Mouse (Mus musculus) neural tube, embryonic 13.5 days (tissue): ENCODE measurements at regions not wholly inside any gene's neighbourhood (a gene's known extent, or its start where the extent isn't known, plus 50 kb on each side); places are given as distances from the start of the nearest gene placed in this dataset.

Source experiments
- ATAC-seq: fragments of 200-750 bp; cut with Nextera tagmentation; 2 replicates; pipeline ENCODE4 v1.8.0; 2017; ENCODE audit warnings: low read depth, mild to moderate bottlenecking, moderate TSS enrichment, moderate library complexity
- H3K27ac ChIP-seq: fragments of 300-500 bp; sonication (generic); replicated peaks from 2 replicates; pipeline ENCODE4 v1.5.1; 2015; ENCODE audit warnings: moderate library complexity, mild to moderate bottlenecking, inconsistent platforms
- H3K27me3 ChIP-seq: fragments of 300-500 bp; sonication (generic); 2 replicates; pipeline ENCODE4 v1.6.1; 2015; ENCODE audit warnings: mild to moderate bottlenecking, inconsistent platforms
- H3K36me3 ChIP-seq: fragments of 300-500 bp; sonication (generic); 2 replicates; pipeline ENCODE4 v1.6.1; 2015; ENCODE audit warnings: mild to moderate bottlenecking, inconsistent platforms
- H3K4me1 ChIP-seq: fragments of 300-500 bp; sonication (generic); replicated peaks from 2 replicates; pipeline ENCODE4 v1.6.1; 2015; ENCODE audit warnings: inconsistent platforms
- H3K4me2 ChIP-seq: fragments of 300-500 bp; sonication (generic); 2 replicates; pipeline ENCODE4 v1.6.1; 2015; ENCODE audit warnings: inconsistent platforms, mild to moderate bottlenecking, moderate library complexity
- H3K4me3 ChIP-seq: fragments of 300-500 bp; sonication (generic); 2 replicates; pipeline ENCODE4 v1.5.1; 2015; ENCODE audit warnings: mild to moderate bottlenecking, inconsistent platforms
- H3K9ac ChIP-seq: fragments of 300-500 bp; sonication (generic); 2 replicates; pipeline ENCODE4 v1.6.1; 2015; ENCODE audit warnings: moderate library complexity, mild to moderate bottlenecking, inconsistent platforms
- H3K9me3 ChIP-seq: fragments of 300-500 bp; sonication (generic); 2 replicates; pipeline ENCODE4 v1.6.1; 2016; ENCODE audit warnings: inconsistent platforms
- WGBS: fragments of 180-500 bp; shearing (Covaris S2); methylation state at CpG from one replicate; pipeline ENCODE4 v1.1.7; 2015; 5-methylcytosine and 5-hydroxymethylcytosine counted together

GRCm38 (mm10) chr16:7764383-7764782 lies 660.6 kb downstream of the Tmem114 start:
- WGBS = 9% methylated on average over 6 of the region's 6 CpGs
- no peak for ATAC-seq
- Histone ChIP-seq H3K27ac (no peak overlapping the region), H3K36me3 (no peaks in the 10 kb centered on the region), H3K4me2 (no peak overlapping the region), H3K9ac (no peak overlapping the region), H3K4me3 (no peak overlapping the region), H3K27me3 (no peaks in the 10 kb centered on the region), H3K9me3 (no peaks in the 10 kb centered on the region), H3K4me1 (peaks cover 13% of the 10 kb centered on the region)

- 86% methylated on average over 2 of the region's 2 CpGs for WGBS
- no peak overlapping the region for H3K4me3 ChIP-seq
- no peak for ATAC-seq
- no peaks in the 10 kb centered on the region for H3K36me3 ChIP-seq
- H3K27ac ChIP-seq = no peak overlapping the region
- H3K4me2 ChIP-seq = no peak overlapping the region
- H3K9me3 ChIP-seq = 0 out of 2 replicates have a peak, but pooled peaks cover 3% of the 10 kb centered on the region
- H3K4me1 ChIP-seq = no peaks in the 10 kb centered on the region
- H3K27me3 ChIP-seq = no peaks in the 10 kb centered on the region
- no peak overlapping the region for H3K9ac ChIP-seq
Measured at GRCm38 (mm10) chr16:7728186-7728585, 696.8 kb downstream of the Tmem114 start.

- Histone ChIP-seq H3K27me3 (no peaks in the 10 kb centered on the region), H3K4me2 (no peak overlapping the region), H3K9ac (no peak overlapping the region), H3K27ac (no peak overlapping the region), H3K4me1 (no peaks in the 10 kb centered on the region), H3K4me3 (no peak overlapping the region), H3K36me3 (no peaks in the 10 kb centered on the region), H3K9me3 (no peaks in the 10 kb centered on the region)
- WGBS = 72% methylated on average over 1 of the region's 1 CpGs
- no peak for ATAC-seq
Measured at GRCm38 (mm10) chr16:7725225-7725624, 699.7 kb downstream of the Tmem114 start.

- no peak overlapping the region for H3K27ac ChIP-seq
- H3K4me3 ChIP-seq = no peak overlapping the region
- no peaks in the 10 kb centered on the region for H3K36me3 ChIP-seq
- H3K9ac ChIP-seq = no peak overlapping the region
- H3K4me1 ChIP-seq = no peaks in the 10 kb centered on the region
- no peaks in the 10 kb centered on the region for H3K27me3 ChIP-seq
- WGBS = 56% methylated on average over 4 of the region's 4 CpGs
- no peak overlapping the region for H3K4me2 ChIP-seq
- no peaks in the 10 kb centered on the region for H3K9me3 ChIP-seq
- no peak for ATAC-seq
Measured at GRCm38 (mm10) chr16:7701471-7701870, 723.5 kb downstream of the Tmem114 start.

- Histone ChIP-seq H3K27me3 (no peaks in the 10 kb centered on the region), H3K9me3 (no peaks in the 10 kb centered on the region), H3K36me3 (no peaks in the 10 kb centered on the region), H3K4me3 (no peak overlapping the region), H3K9ac (no peak overlapping the region), H3K4me2 (no peak overlapping the region), H3K4me1 (no peaks in the 10 kb centered on the region), H3K27ac (no peak overlapping the region)
- ATAC-seq = no peak
Measured at GRCm38 (mm10) chr16:7685484-7685883, 739.5 kb downstream of the Tmem114 start.

GRCm38 (mm10) chr16:7666096-7666495 lies 758.8 kb downstream of the Tmem114 start:
- peaks cover 9% of the 10 kb centered on the region; the same call in 1 of the 2 replicates for H3K9me3 ChIP-seq
- H3K36me3 ChIP-seq = no peaks in the 10 kb centered on the region; the same call in 1 of the 2 replicates
- no peak for ATAC-seq
- WGBS = 8% methylated on average over 2 of the region's 2 CpGs
- H3K4me3 ChIP-seq = no peak overlapping the region
- H3K4me2 ChIP-seq = no peak overlapping the region
- no peak overlapping the region for H3K9ac ChIP-seq
- no peak overlapping the region for H3K27ac ChIP-seq
- no peaks in the 10 kb centered on the region; the same call in 1 of the 2 replicates for H3K4me1 ChIP-seq
- no peaks in the 10 kb centered on the region for H3K27me3 ChIP-seq

GRCm38 (mm10) chr16:7658133-7658532 lies 766.8 kb downstream of the Tmem114 start:
- WGBS = 41% methylated on average over 9 of the region's 9 CpGs
- H3K27ac ChIP-seq = no peak overlapping the region
- no peaks in the 10 kb centered on the region for H3K36me3 ChIP-seq
- H3K4me3 ChIP-seq = no peak overlapping the region
- 0 out of 2 replicates have a peak, but pooled peaks cover 9% of the 10 kb centered on the region for H3K4me1 ChIP-seq
- H3K9me3 ChIP-seq = no peaks in the 10 kb centered on the region
- no peaks in the 10 kb centered on the region for H3K27me3 ChIP-seq
- H3K9ac ChIP-seq = no peak overlapping the region
- ATAC-seq = no peak
- H3K4me2 ChIP-seq = no peak overlapping the region

- no peak overlapping the region for H3K9ac ChIP-seq
- H3K27ac ChIP-seq = no peak overlapping the region
- no peak for ATAC-seq
- no peak overlapping the region for H3K4me3 ChIP-seq
- H3K36me3 ChIP-seq = no peaks in the 10 kb centered on the region
- H3K27me3 ChIP-seq = no peaks in the 10 kb centered on the region
- 0 out of 2 replicates have a peak, but pooled peaks cover 9% of the 10 kb centered on the region for H3K4me1 ChIP-seq
- no peaks in the 10 kb centered on the region for H3K9me3 ChIP-seq
- 90% methylated on average over 6 of the region's 6 CpGs for WGBS
- H3K4me2 ChIP-seq = no peak overlapping the region
Measured at GRCm38 (mm10) chr16:7654451-7654850, 770.5 kb downstream of the Tmem114 start.

GRCm38 (mm10) chr16:7649771-7650170 lies 775.2 kb downstream of the Tmem114 start:
- 40% methylated on average over 1 of the region's 1 CpGs for WGBS
- Histone ChIP-seq H3K27me3 (no peaks in the 10 kb centered on the region), H3K4me1 (no peaks in the 10 kb centered on the region; the same call in 1 of the 2 replicates), H3K4me3 (no peak overlapping the region), H3K9me3 (no peaks in the 10 kb centered on the region), H3K36me3 (no peaks in the 10 kb centered on the region), H3K27ac (no peak overlapping the region), H3K9ac (no peak overlapping the region), H3K4me2 (no peak overlapping the region)
- no peak for ATAC-seq

GRCm38 (mm10) chr16:7647275-7647926 lies 777.5 kb downstream of the Tmem114 start:
- Histone ChIP-seq H3K27me3 (no peaks in the 10 kb centered on the region), H3K4me3 (no peak overlapping the region), H3K9ac (no peak overlapping the region), H3K9me3 (no peaks in the 10 kb centered on the region), H3K27ac (no peak overlapping the region), H3K4me1 (no peaks in the 10 kb centered on the region; the same call in 1 of the 2 replicates), H3K36me3 (no peaks in the 10 kb centered on the region), H3K4me2 (no peak overlapping the region)
- no peak for ATAC-seq

GRCm38 (mm10) chr16:7644363-7644762 lies 780.6 kb downstream of the Tmem114 start:
- no peak overlapping the region for H3K27ac ChIP-seq
- no peaks in the 10 kb centered on the region for H3K36me3 ChIP-seq
- H3K9ac ChIP-seq = no peak overlapping the region
- peaks cover 5% of the 10 kb centered on the region for H3K4me1 ChIP-seq
- no peaks in the 10 kb centered on the region for H3K27me3 ChIP-seq
- H3K9me3 ChIP-seq = no peaks in the 10 kb centered on the region
- no peak overlapping the region for H3K4me3 ChIP-seq
- no peak overlapping the region for H3K4me2 ChIP-seq
- no peak for ATAC-seq

- H3K4me3 ChIP-seq = no peak overlapping the region
- no peak overlapping the region for H3K4me2 ChIP-seq
- H3K27ac ChIP-seq = peak overlapping the region; percentile 77
- no peak overlapping the region for H3K9ac ChIP-seq
- ATAC-seq = peak; percentile 47; the same call in 1 of the 2 replicates
- H3K9me3 ChIP-seq = no peaks in the 10 kb centered on the region
- H3K36me3 ChIP-seq = no peaks in the 10 kb centered on the region
- 48% methylated on average over 15 of the region's 15 CpGs for WGBS
- no peaks in the 10 kb centered on the region for H3K27me3 ChIP-seq
- peaks cover 38% of the 10 kb centered on the region for H3K4me1 ChIP-seq
Measured at GRCm38 (mm10) chr16:7638955-7639755, 785.8 kb downstream of the Tmem114 start.
